Mouse (Mus musculus): Measurements from ENCODE around the gene Vmn2r32. TPM values are rescaled to one million over a fixed set of nuclear protein-coding genes. Genes with fewer than 3 reads are reported as not detected.
"Not testable (repeated sequence)": the region's sequence is repeated elsewhere in the genome, so short reads cannot be mapped to it uniquely, and the experiment has no call there.

The Vmn2r32 gene
- not detected in 2 replicates for polyA plus RNA-seq (2012; rRNA removed)

DNA sequence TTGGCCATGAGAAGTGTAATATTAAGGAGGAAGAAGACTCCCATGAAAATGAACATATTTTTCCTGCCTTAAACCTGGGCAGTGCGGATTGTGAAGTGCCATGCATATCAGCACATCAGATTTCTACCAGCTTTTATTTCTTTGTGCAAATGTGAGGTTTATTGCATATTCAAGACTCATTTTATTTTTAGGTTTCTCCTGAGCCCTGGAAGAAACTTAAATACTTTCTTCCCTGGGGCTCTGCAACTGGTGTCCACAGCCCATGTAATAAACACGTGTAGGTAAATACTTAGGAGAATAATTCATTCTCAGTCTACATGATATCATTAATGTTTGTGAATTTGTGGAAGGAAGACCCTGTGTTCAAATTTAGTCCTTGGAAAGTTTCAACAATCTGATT is at the start of gene Vmn2r32:
TSS of gene Vmn2r32 (minus strand) at position 101 of the 400 bp plus-strand sequence.
- 57% methylated on average over 2 of the region's 2 CpGs for WGBS
- not testable (repeated sequence) for H3K4me3 ChIP-seq (ENCODE audit: control insufficient read depth, insufficient read depth, low read length); H3K4me1 ChIP-seq (replicated peaks; ENCODE audit: control insufficient read depth, insufficient read depth, low read length); H3K27ac ChIP-seq (ENCODE audit: control insufficient read depth, insufficient read depth, low read length); DNase-seq; H3K27me3 ChIP-seq (ENCODE audit: control insufficient read depth, insufficient read depth, low read length); H3K36me3 ChIP-seq (ENCODE audit: control insufficient read depth, insufficient read depth, low read length)

Other genes starting within 250 kb of the Vmn2r32 start
- gene Vmn2r29, start 232.7 kb downstream of the Vmn2r32 start, polyA plus RNA-seq (2012; rRNA removed): 0.08 and 0.14 TPM in 2 replicates
- 0.38 and 2.3 TPM in 2 replicates for gene Gm45844, start 201.7 kb downstream of the Vmn2r32 start, polyA plus RNA-seq (2012; rRNA removed)
- gene Clcn4, start 179.2 kb downstream of the Vmn2r32 start, polyA plus RNA-seq (2012; rRNA removed): 43.0 and 46.7 TPM in 2 replicates
- not detected in 2 replicates for gene Vmn2r30, start 142.4 kb downstream of the Vmn2r32 start, polyA plus RNA-seq (2012; rRNA removed)
- gene Gm45783, start 105.4 kb downstream of the Vmn2r32 start, polyA plus RNA-seq (2012; rRNA removed): not detected in 2 replicates
- not detected in 2 replicates for gene Vmn2r31, start 80.3 kb downstream of the Vmn2r32 start, polyA plus RNA-seq (2012; rRNA removed)
- not detected in 2 replicates for gene Vmn2r33, start 86.8 kb upstream of the Vmn2r32 start, polyA plus RNA-seq (2012; rRNA removed)
- not detected in 2 replicates for gene Vmn2r34, start 209.5 kb upstream of the Vmn2r32 start, polyA plus RNA-seq (2012; rRNA removed)

All from thymus, adult 2 months (tissue).